Mouse (Mus musculus): ENCODE results near the gene Tmpo. TPM values are rescaled to one million over a fixed set of nuclear protein-coding genes. Genes with fewer than 3 reads are reported as not detected.

The Tmpo gene
- polyA plus RNA-seq, 1 experiment from 2014 or later = 139 TPM

DNA sequence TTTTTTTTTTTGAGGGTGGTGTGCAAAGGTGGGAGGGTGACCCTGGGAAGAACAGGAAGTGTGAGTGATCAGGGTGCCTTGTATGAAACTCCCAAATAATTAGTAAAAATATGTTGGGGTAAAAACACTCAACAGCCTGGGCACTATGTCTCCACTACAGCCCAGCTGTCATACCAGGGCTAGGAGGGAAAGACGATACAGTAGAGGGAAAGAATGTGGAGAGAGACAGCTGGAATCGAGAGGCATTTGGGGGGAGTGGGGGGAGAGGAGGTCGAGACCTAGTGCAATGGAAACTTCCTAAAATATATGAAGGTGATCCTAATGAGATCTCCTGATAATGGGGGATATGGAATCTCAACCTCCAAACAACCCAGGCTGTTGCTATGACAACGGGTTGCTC is 71.3 kb downstream of the Tmpo start:
- H3K9me3 ChIP-seq (ENCODE audit: control insufficient read depth, low read length) = peaks cover 5% of the 10 kb centered on the region
- H3K4me2 ChIP-seq (ENCODE audit: low read length) = no peak overlapping the region
- no peak overlapping the region for H3K27ac ChIP-seq (ENCODE audit: low read length)
- H3K4me1 ChIP-seq (replicated peaks; ENCODE audit: control insufficient read depth, insufficient read depth, low read length) = no peaks in the 10 kb centered on the region
- no peak for ATAC-seq
- no peak overlapping the region for H3K9ac ChIP-seq (replicated peaks; ENCODE audit: low read depth, low read length)
- H3K4me3 ChIP-seq (replicated peaks; ENCODE audit: low read length) = no peak overlapping the region
- peaks cover 18% of the 10 kb centered on the region for H3K36me3 ChIP-seq (ENCODE audit: control insufficient read depth, insufficient read depth)
- no peaks in the 10 kb centered on the region for H3K27me3 ChIP-seq (replicated peaks; ENCODE audit: control insufficient read depth, insufficient read depth, low read length)
- 78% methylated on average over 4 of the region's 4 CpGs for WGBS

GRCm38 (mm10) chr10:91105981-91106380 is 75.1 kb downstream of the Tmpo start:
- Histone ChIP-seq H3K4me1 (replicated peaks; ENCODE audit: control insufficient read depth, insufficient read depth, low read length) (no peaks in the 10 kb centered on the region), H3K27ac (ENCODE audit: low read length) (no peak overlapping the region), H3K4me3 (replicated peaks; ENCODE audit: low read length) (no peak overlapping the region), H3K36me3 (ENCODE audit: control insufficient read depth, insufficient read depth) (no peaks in the 10 kb centered on the region), H3K4me2 (ENCODE audit: low read length) (no peak overlapping the region), H3K27me3 (replicated peaks; ENCODE audit: control insufficient read depth, insufficient read depth, low read length) (no peaks in the 10 kb centered on the region), H3K9me3 (ENCODE audit: control insufficient read depth, low read length) (no peaks in the 10 kb centered on the region), H3K9ac (replicated peaks; ENCODE audit: low read depth, low read length) (no peak overlapping the region)
- ATAC-seq = no peak
- WGBS = 86% methylated on average over 3 of the region's 3 CpGs

DNA sequence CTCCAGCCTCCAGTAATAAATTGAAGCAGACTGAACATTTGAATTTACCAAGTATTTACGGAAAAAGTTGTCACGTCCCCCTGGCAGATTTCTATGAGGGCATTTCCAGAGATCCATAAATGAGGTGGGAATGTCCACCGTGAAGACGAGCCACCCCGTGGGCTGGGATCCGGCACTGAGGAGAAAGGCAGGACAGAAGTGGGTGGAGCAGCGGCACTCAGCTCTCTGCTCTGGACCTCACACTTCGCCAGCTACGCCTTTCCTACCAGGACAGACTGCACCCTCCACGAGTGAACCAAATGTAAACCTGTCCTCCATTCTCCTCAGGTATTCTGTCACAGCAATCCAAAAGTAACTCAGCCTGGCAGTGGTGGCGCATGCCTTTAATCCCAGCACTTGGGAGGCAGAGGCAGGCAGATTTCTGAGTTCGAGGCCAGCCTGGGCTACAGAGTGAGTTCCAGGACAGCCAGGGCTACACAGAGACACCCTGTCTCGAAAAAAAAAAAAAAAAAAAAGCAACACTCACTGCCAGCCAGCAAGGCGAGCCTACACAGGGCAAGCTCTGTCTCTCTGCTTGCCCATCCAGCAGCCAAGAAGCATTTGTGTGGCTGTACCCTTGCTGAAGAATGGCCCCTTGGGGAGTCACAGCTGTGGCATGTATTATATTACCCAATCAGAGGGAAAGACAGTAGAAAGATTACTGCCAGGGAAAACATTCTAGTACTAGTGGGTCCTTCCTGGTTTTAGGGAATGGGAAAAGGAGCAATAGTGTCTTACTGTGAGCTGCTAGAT is 78.1 kb downstream of the Tmpo start:
- Histone ChIP-seq H3K9me3 (ENCODE audit: control insufficient read depth, low read length) (no peaks in the 10 kb centered on the region), H3K27me3 (replicated peaks; ENCODE audit: control insufficient read depth, insufficient read depth, low read length) (no peaks in the 10 kb centered on the region), H3K4me2 (ENCODE audit: low read length) (no peak overlapping the region), H3K27ac (ENCODE audit: low read length) (no peak overlapping the region), H3K4me3 (replicated peaks; ENCODE audit: low read length) (no peak overlapping the region), H3K36me3 (ENCODE audit: control insufficient read depth, insufficient read depth) (no peaks in the 10 kb centered on the region), H3K4me1 (replicated peaks; ENCODE audit: control insufficient read depth, insufficient read depth, low read length) (no peaks in the 10 kb centered on the region), H3K9ac (replicated peaks; ENCODE audit: low read depth, low read length) (no peak overlapping the region)
- 89% methylated on average over 14 of the region's 14 CpGs for WGBS
- no peak for ATAC-seq

DNA sequence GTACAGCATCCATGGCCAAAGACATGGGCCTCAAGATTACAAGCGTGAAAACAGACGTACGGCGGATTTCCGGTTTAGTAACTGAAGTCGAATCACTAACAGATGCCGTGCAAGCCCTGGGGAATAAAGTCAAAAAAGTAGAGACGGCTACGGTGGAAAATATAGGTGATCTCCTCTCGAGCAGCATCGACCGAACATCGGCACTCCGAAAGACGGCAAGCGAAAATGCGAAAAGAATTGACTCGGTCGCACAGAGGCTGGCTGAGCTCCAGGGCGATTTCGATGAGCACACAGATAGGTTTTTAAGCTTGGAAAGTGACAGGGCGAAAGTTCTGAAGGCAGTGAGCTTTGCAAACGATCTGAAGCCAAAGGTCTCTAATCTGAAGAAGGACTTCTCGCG is 79.2 kb downstream of the Tmpo start:
- no peaks in the 10 kb centered on the region for H3K27me3 ChIP-seq (replicated peaks; ENCODE audit: control insufficient read depth, insufficient read depth, low read length)
- no peaks in the 10 kb centered on the region for H3K36me3 ChIP-seq (ENCODE audit: control insufficient read depth, insufficient read depth)
- no peak overlapping the region for H3K9ac ChIP-seq (replicated peaks; ENCODE audit: low read depth, low read length)
- H3K27ac ChIP-seq (ENCODE audit: low read length) = no peak overlapping the region
- no peaks in the 10 kb centered on the region for H3K9me3 ChIP-seq (ENCODE audit: control insufficient read depth, low read length)
- WGBS = 94% methylated on average over 25 of the region's 25 CpGs
- no peak overlapping the region for H3K4me2 ChIP-seq (ENCODE audit: low read length)
- ATAC-seq = no peak
- H3K4me1 ChIP-seq (replicated peaks; ENCODE audit: control insufficient read depth, insufficient read depth, low read length) = no peaks in the 10 kb centered on the region
- H3K4me3 ChIP-seq (replicated peaks; ENCODE audit: low read length) = no peak overlapping the region

GRCm38 (mm10) chr10:91100101-91100500 is 81.0 kb downstream of the Tmpo start:
- H3K4me3 ChIP-seq (replicated peaks; ENCODE audit: low read length) = no peak overlapping the region
- no peak for ATAC-seq
- no peak overlapping the region for H3K4me2 ChIP-seq (ENCODE audit: low read length)
- no peak overlapping the region for H3K27ac ChIP-seq (ENCODE audit: low read length)
- no peaks in the 10 kb centered on the region for H3K36me3 ChIP-seq (ENCODE audit: control insufficient read depth, insufficient read depth)
- H3K27me3 ChIP-seq (replicated peaks; ENCODE audit: control insufficient read depth, insufficient read depth, low read length) = no peaks in the 10 kb centered on the region
- H3K9ac ChIP-seq (replicated peaks; ENCODE audit: low read depth, low read length) = no peak overlapping the region
- no peaks in the 10 kb centered on the region for H3K4me1 ChIP-seq (replicated peaks; ENCODE audit: control insufficient read depth, insufficient read depth, low read length)
- 96% methylated on average over 1 of the region's 1 CpGs for WGBS
- no peaks in the 10 kb centered on the region for H3K9me3 ChIP-seq (ENCODE audit: control insufficient read depth, low read length)

GRCm38 (mm10) chr10:91098056-91098455 is 83.1 kb downstream of the Tmpo start:
- Histone ChIP-seq H3K4me1 (replicated peaks; ENCODE audit: control insufficient read depth, insufficient read depth, low read length) (no peaks in the 10 kb centered on the region), H3K4me2 (ENCODE audit: low read length) (no peak overlapping the region), H3K27me3 (replicated peaks; ENCODE audit: control insufficient read depth, insufficient read depth, low read length) (no peaks in the 10 kb centered on the region), H3K36me3 (ENCODE audit: control insufficient read depth, insufficient read depth) (no peaks in the 10 kb centered on the region), H3K4me3 (replicated peaks; ENCODE audit: low read length) (no peak overlapping the region), H3K27ac (ENCODE audit: low read length) (no peak overlapping the region), H3K9ac (replicated peaks; ENCODE audit: low read depth, low read length) (no peak overlapping the region), H3K9me3 (ENCODE audit: control insufficient read depth, low read length) (no peaks in the 10 kb centered on the region)
- 95% methylated on average over 8 of the region's 8 CpGs for WGBS
- ATAC-seq = no peak

Other genes starting within 250 kb of the Tmpo start
- gene Apaf1, start 98.5 kb downstream of the Tmpo start, polyA plus RNA-seq (2015; fragmentation: Nextera tagmentation; extraction: Ambion mirVana) = 21.8 and 23.9 TPM in 2 replicates
- gene Ikbip, start 98.4 kb downstream of the Tmpo start, polyA plus RNA-seq (2015; fragmentation: Nextera tagmentation; extraction: Ambion mirVana) = 12.1 and 12.9 TPM in 2 replicates
- 482 and 491 TPM in 2 replicates for gene Slc25a3, start 57.3 kb downstream of the Tmpo start, polyA plus RNA-seq (2015; fragmentation: Nextera tagmentation; extraction: Ambion mirVana)

Measured in forebrain, embryonic 16.5 days (tissue).